Mouse (Mus musculus) adrenal gland, postnatal 25 days (tissue): ENCODE results near the gene Ggcx. TPM values are rescaled to one million over a fixed set of nuclear protein-coding genes. Genes with fewer than 3 reads are reported as not detected.
"Not testable (repeated sequence)": the region's sequence is repeated elsewhere in the genome, so short reads cannot be mapped to it uniquely, and the experiment has no call there.

Experiments used
- DNase-seq: peaks from one replicate; pipeline ENCODE4 v3.0.0; 2021; ENCODE audit warnings: mixed read lengths
- total RNA-seq: library from RNA; stranded (reverse); gene quantifications from 2 replicates; pipeline ENCODE4 v1.2.3, GENCODE M21; 2021

Gene Ggcx
- total RNA-seq, 1 experiment from 2014 or later = 56.9 TPM

GRCm38 (mm10) chr6:72429061-72429842 lies 15.1 kb downstream of the Ggcx start:
- DNase-seq = no peak

- no peak for DNase-seq
Measured at GRCm38 (mm10) chr6:72430989-72431921, 17.1 kb downstream of the Ggcx start.

GRCm38 (mm10) chr6:72432153-72432552 lies 18.0 kb downstream of the Ggcx start:
- DNase-seq = no peak

- DNase-seq = no peak
Measured at GRCm38 (mm10) chr6:72438226-72438625, 24.1 kb downstream of the Ggcx start.

- peak; percentile 83 for DNase-seq
Measured at GRCm38 (mm10) chr6:72438862-72439354, 24.8 kb downstream of the Ggcx start.

GRCm38 (mm10) chr6:72439355-72440185 lies 25.5 kb downstream of the Ggcx start, which contains the start of gene Mat2a:
Mat2a (minus strand) TSS chr6:72439558.
- DNase-seq = peak; percentile 94

- no peak for DNase-seq
Measured at GRCm38 (mm10) chr6:72440186-72440990, 26.3 kb downstream of the Ggcx start.

- DNase-seq = no peak
Measured at GRCm38 (mm10) chr6:72442921-72443604, 29.0 kb downstream of the Ggcx start.

- no peak for DNase-seq
Measured at GRCm38 (mm10) chr6:72445011-72445410, 30.9 kb downstream of the Ggcx start.

GRCm38 (mm10) chr6:72447487-72447886 lies 33.4 kb downstream of the Ggcx start:
- no peak for DNase-seq

- DNase-seq = not testable (repeated sequence)
Measured at GRCm38 (mm10) chr6:72451778-72452177, 37.7 kb downstream of the Ggcx start.

GRCm38 (mm10) chr6:72452329-72452728 lies 38.2 kb downstream of the Ggcx start:
- DNase-seq = no peak

- no peak for DNase-seq
Measured at GRCm38 (mm10) chr6:72453578-72453977, 39.5 kb downstream of the Ggcx start.

GRCm38 (mm10) chr6:72454072-72454746 lies 40.1 kb downstream of the Ggcx start:
- DNase-seq = no peak

- no peak for DNase-seq
Measured at GRCm38 (mm10) chr6:72454833-72455373, 40.8 kb downstream of the Ggcx start.

- no peak for DNase-seq
Measured at GRCm38 (mm10) chr6:72456567-72456966, 42.5 kb downstream of the Ggcx start.

- DNase-seq = no peak
Measured at GRCm38 (mm10) chr6:72458418-72458817, 44.3 kb downstream of the Ggcx start.

- no peak for DNase-seq
Measured at GRCm38 (mm10) chr6:72458921-72459320, 44.8 kb downstream of the Ggcx start.

- peak; percentile 33 for DNase-seq
Measured at GRCm38 (mm10) chr6:72460036-72460801, 46.1 kb downstream of the Ggcx start.
